Mouse (Mus musculus) activated CD4-positive, CD25-positive, alpha-beta regulatory T cell, adult 9 weeks (primary cell): Measurements from ENCODE around the gene Mgarp. TPM values are rescaled to one million over a fixed set of nuclear protein-coding genes. Genes with fewer than 3 reads are reported as not detected.

Experiments used
- polyA plus RNA-seq: library from polyadenylated mRNA; unstranded; fragments of 100-300 nt; shearing (Covaris generic); gene quantifications from one replicate; pipeline ENCODE4 v1.2.1, GENCODE M21; 2017

Mgarp gene
- polyA plus RNA-seq, result 4.1 TPM

GRCm38 (mm10) chr3:51396219-51397068, at the start of gene Mgarp:
Mgarp (minus strand) TSS chr3:51396738.

GRCm38 (mm10) chr3:51415098-51416072, 18.8 kb upstream of the Mgarp start, which contains the start of gene Naa15:
Naa15 (plus strand) TSS chr3:51415148.

DNA sequence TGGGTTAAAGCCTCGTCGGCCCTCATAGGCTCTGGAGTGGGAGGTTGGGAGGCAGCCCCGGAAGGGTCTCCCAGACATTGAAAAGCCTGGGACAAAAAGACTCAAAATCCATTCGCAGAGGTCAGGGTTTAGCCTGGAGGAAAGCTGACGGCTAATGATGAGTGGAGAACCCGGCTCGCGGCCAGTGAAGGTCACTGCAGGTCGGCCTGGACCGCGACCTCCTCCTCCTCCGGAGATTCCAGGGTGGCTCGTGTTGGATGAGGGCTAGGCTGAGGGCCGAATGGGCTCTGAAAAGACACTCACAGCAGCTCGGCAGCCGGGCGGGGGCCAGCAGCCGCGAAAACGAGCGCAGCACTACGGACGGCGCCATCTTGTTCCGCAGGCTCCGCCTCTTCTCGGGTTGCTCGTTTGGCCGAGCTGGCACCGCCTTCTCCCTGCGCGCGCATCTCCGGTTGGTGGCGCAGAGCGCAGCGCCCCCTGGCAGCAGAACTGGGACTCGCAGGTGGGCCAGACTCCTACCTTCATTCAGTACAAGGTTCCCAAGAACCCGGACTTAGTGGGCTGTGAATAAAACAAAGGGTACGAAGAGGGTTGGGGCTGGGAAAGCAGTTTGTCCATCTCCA, 12.1 kb upstream of the Mgarp start, which contains the start of gene Ndufc1:
TSS of gene Ndufc1 (minus strand) at position 428 of the 623 bp plus-strand sequence.

DNA sequence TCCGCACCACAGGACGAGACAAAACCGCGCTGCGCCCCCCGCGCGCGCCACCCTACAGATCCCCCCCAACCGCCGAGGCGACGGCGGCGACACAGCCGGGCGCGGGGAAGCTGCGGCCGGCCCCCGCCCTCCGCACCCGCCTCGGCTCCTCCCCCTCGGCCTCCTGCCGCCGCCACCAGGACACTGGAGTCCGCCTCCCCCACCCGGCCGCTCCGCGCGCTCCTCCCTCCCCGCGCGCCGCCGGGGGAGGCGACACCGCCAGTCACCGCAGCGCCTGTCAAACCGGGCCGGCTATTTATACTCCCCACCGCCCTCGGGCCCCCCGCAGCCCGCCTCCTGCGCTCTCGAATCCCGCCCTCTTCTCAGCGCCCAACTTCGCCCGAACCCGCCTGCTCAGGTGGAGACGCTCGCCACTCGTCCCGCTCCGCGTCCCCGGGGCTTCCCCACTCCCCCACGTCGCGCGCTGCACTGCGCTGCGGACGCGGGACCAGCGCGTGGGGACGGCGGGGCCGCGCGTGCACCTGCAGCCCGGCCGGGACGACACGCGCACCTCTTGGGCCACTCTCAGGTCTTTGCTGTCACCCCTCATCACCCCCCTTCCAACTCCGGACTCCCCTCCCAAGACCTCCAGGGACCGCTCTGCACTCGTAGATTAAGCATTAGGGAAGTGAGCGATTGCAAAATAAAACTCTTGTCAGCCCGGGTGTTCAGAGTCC, 55.8 kb downstream of the Mgarp start, which contains the start of gene Elf2:
TSS of gene Elf2 (minus strand) at position 112 of the 716 bp plus-strand sequence.

Other genes with a start within 250 kb of the Mgarp start
- 2.6 TPM for gene Noct, start 172.3 kb downstream of the Mgarp start, polyA plus RNA-seq
- 84.5 TPM for gene Elf2, start 56.1 kb downstream of the Mgarp start, polyA plus RNA-seq
- gene Ndufc1, start 12.2 kb upstream of the Mgarp start, polyA plus RNA-seq, result 218 TPM
- 65.2 TPM for gene Naa15, start 18.4 kb upstream of the Mgarp start, polyA plus RNA-seq
- 22.1 TPM for gene Rab33b, start 87.2 kb upstream of the Mgarp start, polyA plus RNA-seq
- gene Setd7, start 164.1 kb upstream of the Mgarp start, polyA plus RNA-seq, result 10.5 TPM